Mouse (Mus musculus): Measurements from ENCODE around the gene Vcp. TPM values are rescaled to one million over a fixed set of nuclear protein-coding genes. Genes with fewer than 3 reads are reported as not detected.

Gene Vcp
- polyA plus RNA-seq, 1 experiment from 2014 or later: 560 TPM

- H3K9ac ChIP-seq (replicated peaks): peak within 1 kb of the TSS; percentile 98
- peak within 1 kb of the TSS; percentile 79 for H3K4me3 ChIP-seq (replicated peaks)
- H3K36me3 ChIP-seq: 0 out of 2 replicates have a peak, but pooled peaks cover 9% of the 10 kb centered on the region
- peaks cover 83% of the 10 kb centered on the region for H3K4me1 ChIP-seq (replicated peaks)
- no peaks in the 10 kb centered on the region for H3K9me3 ChIP-seq
- 1% methylated on average over 39 of the region's 39 CpGs for WGBS
- peak; percentile 94 for ATAC-seq
- H3K27ac ChIP-seq: peak within 1 kb of the TSS; percentile 98
- H3K4me2 ChIP-seq (replicated peaks): peak within 1 kb of the TSS; percentile 98
- no peaks in the 10 kb centered on the region for H3K27me3 ChIP-seq
Observed at GRCm38 (mm10) chr4:42949676-42950051, 50.6 kb downstream of the Vcp start, which contains the start of gene Dnajb5. Gene Dnajb5 (plus strand): TSS chr4:42949814.

- no peaks in the 10 kb centered on the region for H3K27me3 ChIP-seq
- ATAC-seq: no peak
- H3K4me3 ChIP-seq (replicated peaks): peak overlapping the region; percentile 79
- peaks cover 78% of the 10 kb centered on the region for H3K4me1 ChIP-seq (replicated peaks)
- no peak overlapping the region; the same call in 1 of the 2 replicates for H3K9ac ChIP-seq (replicated peaks)
- 14% methylated on average over 14 of the region's 14 CpGs for WGBS
- 0 out of 2 replicates have a peak, but pooled peaks cover 7% of the 10 kb centered on the region for H3K36me3 ChIP-seq
- peak overlapping the region; percentile 98 for H3K27ac ChIP-seq
- peak overlapping the region; percentile 98 for H3K4me2 ChIP-seq (replicated peaks)
- H3K9me3 ChIP-seq: no peaks in the 10 kb centered on the region
Observed at GRCm38 (mm10) chr4:42949051-42949675, 51.1 kb downstream of the Vcp start.

GRCm38 (mm10) chr4:42948527-42948926, 51.8 kb downstream of the Vcp start:
- no peak overlapping the region for H3K9ac ChIP-seq (replicated peaks)
- ATAC-seq: no peak
- H3K27me3 ChIP-seq: no peaks in the 10 kb centered on the region
- 0 out of 2 replicates have a peak, but pooled peaks cover 7% of the 10 kb centered on the region for H3K36me3 ChIP-seq
- H3K4me1 ChIP-seq (replicated peaks): peaks cover 72% of the 10 kb centered on the region
- 38% methylated on average over 13 of the region's 13 CpGs for WGBS
- H3K4me2 ChIP-seq (replicated peaks): peak overlapping the region; percentile 98; the same call in 1 of the 2 replicates
- no peak overlapping the region for H3K4me3 ChIP-seq (replicated peaks)
- no peaks in the 10 kb centered on the region for H3K9me3 ChIP-seq
- peak overlapping the region; percentile 98 for H3K27ac ChIP-seq

- 18% methylated on average over 10 of the region's 10 CpGs for WGBS
- Histone ChIP-seq H3K4me3 (replicated peaks) (0 out of 2 replicates have a peak overlapping the region, but pooled peaks have one; percentile 6), H3K4me2 (replicated peaks) (peak overlapping the region; percentile 44), H3K27ac (peak overlapping the region; percentile 98), H3K27me3 (no peaks in the 10 kb centered on the region), H3K9ac (replicated peaks) (peak overlapping the region; percentile 47), H3K9me3 (no peaks in the 10 kb centered on the region), H3K36me3 (no peaks in the 10 kb centered on the region), H3K4me1 (replicated peaks) (peaks cover 55% of the 10 kb centered on the region)
- peak; percentile 59 for ATAC-seq
Observed at GRCm38 (mm10) chr4:42946733-42947290, 53.5 kb downstream of the Vcp start.

GRCm38 (mm10) chr4:42945952-42946351, 54.4 kb downstream of the Vcp start:
- WGBS: 6% methylated on average over 5 of the region's 5 CpGs
- peak overlapping the region; percentile 44 for H3K4me2 ChIP-seq (replicated peaks)
- H3K27ac ChIP-seq: peak overlapping the region; percentile 98
- H3K9ac ChIP-seq (replicated peaks): no peak overlapping the region
- H3K36me3 ChIP-seq: no peaks in the 10 kb centered on the region
- peaks cover 46% of the 10 kb centered on the region for H3K4me1 ChIP-seq (replicated peaks)
- H3K27me3 ChIP-seq: no peaks in the 10 kb centered on the region
- no peak overlapping the region for H3K4me3 ChIP-seq (replicated peaks)
- no peaks in the 10 kb centered on the region for H3K9me3 ChIP-seq
- ATAC-seq: no peak

- WGBS: 90% methylated on average over 3 of the region's 3 CpGs
- H3K27me3 ChIP-seq: no peaks in the 10 kb centered on the region
- H3K4me1 ChIP-seq (replicated peaks): peaks cover 41% of the 10 kb centered on the region
- H3K9me3 ChIP-seq: no peaks in the 10 kb centered on the region
- H3K27ac ChIP-seq: no peak overlapping the region
- H3K36me3 ChIP-seq: 0 out of 2 replicates have a peak, but pooled peaks cover under 1% of the 10 kb centered on the region
- no peak overlapping the region for H3K9ac ChIP-seq (replicated peaks)
- H3K4me2 ChIP-seq (replicated peaks): no peak overlapping the region
- H3K4me3 ChIP-seq (replicated peaks): no peak overlapping the region
- no peak for ATAC-seq
Observed at GRCm38 (mm10) chr4:42945445-42945844, 54.9 kb downstream of the Vcp start.

- H3K27me3 ChIP-seq: no peaks in the 10 kb centered on the region
- WGBS: 17% methylated on average over 6 of the region's 6 CpGs
- peaks cover 39% of the 10 kb centered on the region for H3K4me1 ChIP-seq (replicated peaks)
Observed at GRCm38 (mm10) chr4:42945043-42945442, 55.3 kb downstream of the Vcp start.

GRCm38 (mm10) chr4:42944185-42944584, 56.1 kb downstream of the Vcp start:
- no peak for ATAC-seq

More at GRCm38 (mm10) chr4:42945043-42945442, 55.3 kb downstream of the Vcp start:
- Histone ChIP-seq H3K4me2 (replicated peaks) (no peak overlapping the region), H3K9me3 (no peaks in the 10 kb centered on the region), H3K27ac (no peak overlapping the region), H3K9ac (replicated peaks) (no peak overlapping the region), H3K4me3 (replicated peaks) (no peak overlapping the region), H3K36me3 (peaks cover 4% of the 10 kb centered on the region; the same call in 1 of the 2 replicates)
- no peak for ATAC-seq

GRCm38 (mm10) chr4:42943341-42943740, 57.0 kb downstream of the Vcp start:
- Histone ChIP-seq H3K4me3 (replicated peaks) (no peak overlapping the region), H3K4me1 (replicated peaks) (peaks cover 29% of the 10 kb centered on the region), H3K27ac (no peak overlapping the region), H3K27me3 (no peaks in the 10 kb centered on the region; the same call in 1 of the 2 replicates), H3K36me3 (peaks cover 4% of the 10 kb centered on the region; the same call in 1 of the 2 replicates), H3K4me2 (replicated peaks) (no peak overlapping the region), H3K9ac (replicated peaks) (no peak overlapping the region), H3K9me3 (no peaks in the 10 kb centered on the region)
- ATAC-seq: no peak
- 73% methylated on average over 5 of the region's 5 CpGs for WGBS

More at GRCm38 (mm10) chr4:42944185-42944584, 56.1 kb downstream of the Vcp start:
- WGBS: 90% methylated on average over 9 of the region's 9 CpGs
- no peak overlapping the region for H3K9ac ChIP-seq (replicated peaks)
- H3K9me3 ChIP-seq: no peaks in the 10 kb centered on the region
- H3K4me1 ChIP-seq (replicated peaks): peaks cover 38% of the 10 kb centered on the region
- H3K4me2 ChIP-seq (replicated peaks): no peak overlapping the region
- no peak overlapping the region for H3K4me3 ChIP-seq (replicated peaks)
- no peaks in the 10 kb centered on the region for H3K27me3 ChIP-seq
- H3K36me3 ChIP-seq: peaks cover 4% of the 10 kb centered on the region; the same call in 1 of the 2 replicates
- H3K27ac ChIP-seq: no peak overlapping the region

GRCm38 (mm10) chr4:42941396-42941795, 58.9 kb downstream of the Vcp start:
- Histone ChIP-seq H3K4me2 (replicated peaks) (no peak overlapping the region), H3K4me1 (replicated peaks) (peaks cover 10% of the 10 kb centered on the region), H3K36me3 (peaks cover 8% of the 10 kb centered on the region; the same call in 1 of the 2 replicates), H3K9me3 (no peaks in the 10 kb centered on the region), H3K27me3 (no peaks in the 10 kb centered on the region; the same call in 1 of the 2 replicates), H3K27ac (no peak overlapping the region), H3K9ac (replicated peaks) (no peak overlapping the region), H3K4me3 (replicated peaks) (no peak overlapping the region)
- WGBS: 72% methylated on average over 7 of the region's 7 CpGs
- ATAC-seq: no peak

- Histone ChIP-seq H3K9ac (replicated peaks) (peak overlapping the region; percentile 52), H3K36me3 (0 out of 2 replicates have a peak, but pooled peaks cover 8% of the 10 kb centered on the region)
- peak; percentile 66 for ATAC-seq
Observed at GRCm38 (mm10) chr4:42933630-42934029, 66.7 kb downstream of the Vcp start.

More at GRCm38 (mm10) chr4:42933630-42934029, 66.7 kb downstream of the Vcp start:
- no peak overlapping the region for H3K27ac ChIP-seq
- WGBS: 10% methylated on average over 22 of the region's 22 CpGs
- H3K4me1 ChIP-seq (replicated peaks): peaks cover 9% of the 10 kb centered on the region
- peak overlapping the region; percentile 43 for H3K4me2 ChIP-seq (replicated peaks)
- no peak overlapping the region for H3K4me3 ChIP-seq (replicated peaks)
- H3K27me3 ChIP-seq: peaks cover 20% of the 10 kb centered on the region
- H3K9me3 ChIP-seq: no peaks in the 10 kb centered on the region
